In genomic region chr2:93849505-93850089, GRCm38 (mm10) we compare ENCODE assay signal across 8 mouse cellular contexts. TPM values are rescaled to one million over a fixed set of nuclear protein-coding genes. Genes with fewer than 3 reads are reported as not detected.
DNase-seq lines count a peak whose midpoint lies in the region; ATAC-seq and TF ChIP-seq lines count a peak whose summit lies in the region.

Gene Accs (minus strand): TSS chr2:93849943.

- peak; percentile 57 for TF ChIP-seq CTCF in lung, adult 2 months (IDR thresholded peaks at IDR 0.05; ENCODE audit: insufficient read depth, low read length)

- H3K4me2 ChIP-seq in forebrain, embryonic 14.5 days (ENCODE audit: low read length), result peak within 1 kb of the TSS; percentile 70
- H3K4me2 ChIP-seq in neural tube, embryonic 15.5 days, result peak within 1 kb of the TSS; percentile 80

- intact Hi-C loops in heart, postnatal 25 days (cut with DNase I), result no loop called here

- H3K4me1 ChIP-seq in ES-E14 (ENCODE audit: control insufficient read depth in 2 of 2, insufficient read depth in 2 of 2, low read length in 2 of 2, poor library complexity in 1 of 2), result peaks cover 5 to 6% of the 10 kb centered on the region in 2 experiments
- H3K4me1 ChIP-seq in forebrain, embryonic 14.5 days (ENCODE audit: control insufficient read depth, insufficient read depth, low read length), result peaks cover 9% of the 10 kb centered on the region; the same call in 1 of the 2 replicates
- H3K4me1 ChIP-seq in lung, adult 2 months (ENCODE audit: control insufficient read depth, insufficient read depth, low read length), result peaks cover 6% of the 10 kb centered on the region
- H3K4me1 ChIP-seq in neural tube, embryonic 15.5 days, result peaks cover 22% of the 10 kb centered on the region

- WGBS in forebrain, embryonic 14.5 days, result under 1% methylated on average over 28 of the region's 28 CpGs
- under 1% methylated on average over 28 of the region's 28 CpGs for WGBS in lung, adult 2 months
- under 1% methylated on average over 28 of the region's 28 CpGs for WGBS in neural tube, embryonic 15.5 days

- TF ChIP-seq POLR2A in lung, adult 2 months (IDR thresholded peaks at IDR 0.05; ENCODE audit: borderline replicate concordance, extremely low read depth, low read depth, low read length), result peak; percentile 31; the same call in 1 of the 2 replicates

- in situ Hi-C loops in ES-E14 (cut with MboI; ENCODE audit: low sequenced_read_pairs in 2 of 2, unreplicated experiment in 2 of 2), result no loop called here

- H3K27ac ChIP-seq in ES-E14 (ENCODE audit: insufficient read depth, low read depth, low read length, poor library complexity, severe bottlenecking), result peak within 1 kb of the TSS; percentile 73
- H3K27ac ChIP-seq in forebrain, embryonic 14.5 days (ENCODE audit: low read depth, low read length), result peak within 1 kb of the TSS; percentile 74
- peak within 1 kb of the TSS; percentile 87 for H3K27ac ChIP-seq in neural tube, embryonic 15.5 days (replicated peaks)

- H3K36me3 ChIP-seq in ES-E14 (ENCODE audit: control insufficient read depth, insufficient read depth, low read length, poor library complexity, severe bottlenecking), result no peaks in the 10 kb centered on the region; the same call in 1 of the 2 replicates
- H3K36me3 ChIP-seq in forebrain, embryonic 14.5 days (ENCODE audit: control insufficient read depth, insufficient read depth, low read length), result peaks cover 17% of the 10 kb centered on the region
- peaks cover 4% of the 10 kb centered on the region; the same call in 1 of the 2 replicates for H3K36me3 ChIP-seq in neural tube, embryonic 15.5 days

- H3K27me3 ChIP-seq in forebrain, embryonic 14.5 days (replicated peaks; ENCODE audit: control insufficient read depth, insufficient read depth, low read length), result no peaks in the 10 kb centered on the region
- H3K27me3 ChIP-seq in neural tube, embryonic 15.5 days (replicated peaks), result no peaks in the 10 kb centered on the region

- H3K4me3 ChIP-seq in ES-E14 (ENCODE audit: insufficient read depth in 1 of 2, low read depth in 1 of 2, low read length in 2 of 2, poor library complexity in 1 of 2, severe bottlenecking in 1 of 2), result peak within 1 kb of the TSS; percentile 84 to 93
- H3K4me3 ChIP-seq in forebrain, embryonic 14.5 days (ENCODE audit: low read depth, low read length), result peak within 1 kb of the TSS; percentile 65
- peak within 1 kb of the TSS; percentile 71 for H3K4me3 ChIP-seq in lung, adult 2 months (replicated peaks; ENCODE audit: extremely low read depth, low read depth, low read length)
- H3K4me3 ChIP-seq in neural tube, embryonic 15.5 days (replicated peaks), result peak within 1 kb of the TSS; percentile 64

- peak; percentile 85 for DNase-seq in ES-E14 (ENCODE audit: low read depth, low spot score)
- peak; percentile 71 for DNase-seq in cerebellum, adult 11-12 months
- peak; percentile 91 for DNase-seq in forebrain, embryonic 14.5 days (ENCODE audit: low spot score)
- peak; percentile 62 for DNase-seq in heart, postnatal 25 days (ENCODE audit: low spot score)
- DNase-seq in layer of hippocampus, adult 11-12 months (ENCODE audit: low spot score), result peak; percentile 67
- peak; percentile 74 for DNase-seq in lung, adult 2 months
- peak; percentile 83 for DNase-seq in testis, postnatal 10 days (ENCODE audit: low spot score)

- H3K9ac ChIP-seq in ES-E14 (ENCODE audit: insufficient read depth, low read depth, low read length, poor library complexity, severe bottlenecking), result peak within 1 kb of the TSS; percentile 92
- peak within 1 kb of the TSS; percentile 78 for H3K9ac ChIP-seq in forebrain, embryonic 14.5 days (ENCODE audit: low read length)
- H3K9ac ChIP-seq in neural tube, embryonic 15.5 days (replicated peaks), result peak within 1 kb of the TSS; percentile 71

- H3K9me3 ChIP-seq in ES-E14 (ENCODE audit: control insufficient read depth, insufficient read depth, low read depth, low read length), result no peaks in the 10 kb centered on the region
- no peaks in the 10 kb centered on the region for H3K9me3 ChIP-seq in forebrain, embryonic 14.5 days (replicated peaks; ENCODE audit: control insufficient read depth, low read length)
- H3K9me3 ChIP-seq in neural tube, embryonic 15.5 days (replicated peaks), result no peaks in the 10 kb centered on the region

- ATAC-seq in forebrain, embryonic 14.5 days, result peak; percentile 89
- peak; percentile 86 for ATAC-seq in neural tube, embryonic 15.5 days (ENCODE audit: low FRiP score)

TF ChIP-seq in ES-E14, 5 proteins besides CTCF, POLR2A, EP300 and RAD21:
- no peak for TF ChIP-seq CHD2 (IDR thresholded peaks at IDR 0.05; ENCODE audit: low read depth, low read length)
- TF ChIP-seq HCFC1 (IDR thresholded peaks at IDR 0.05; ENCODE audit: borderline replicate concordance, insufficient read depth, low read length), result no peak
- no peak for TF ChIP-seq MAFK (IDR thresholded peaks at IDR 0.05; ENCODE audit: insufficient read depth, low read depth, low read length)
- TF ChIP-seq ZC3H11A (IDR thresholded peaks at IDR 0.05; ENCODE audit: borderline replicate concordance, low read depth, low read length), result no peak
- TF ChIP-seq ZNF384 (IDR thresholded peaks at IDR 0.05; ENCODE audit: low read depth, low read length), result no peak

RNA-seq across cellular contexts. Expression of gene Accs, which starts in this region (rescaled TPM):
- total RNA-seq in ES-E14 (2012; rRNA removed), result 5.0 and 5.5 TPM in 2 replicates
- polyA plus RNA-seq in forebrain, embryonic 14.5 days (2014; fragmentation: Nextera tagmentation; extraction: Ambion mirVana), result 5.0 and 8.0 TPM in 2 replicates
- total RNA-seq in heart, postnatal 25 days (2021), result 1 to 10 TPM; 3.9 to 5.4 TPM
- polyA plus RNA-seq in lung, adult 2 months (2012; rRNA removed), result 17.5 and 19.1 TPM in 2 replicates
- polyA plus RNA-seq in neural tube, embryonic 15.5 days (2015; fragmentation: Nextera tagmentation; extraction: Ambion mirVana), result 4.2 and 5.4 TPM in 2 replicates

Comparison
In these comparisons a context has a peak if more than half of its experiments do, and no peak if none do; other contexts are left out.
1. Peak in every context shown above with its lines: DNase-seq, ATAC-seq, H3K4me3 ChIP-seq and H3K27ac ChIP-seq.